8 mouse cellular contexts compared by ENCODE assay signal in genomic region chr9:107576357-107577107, GRCm38 (mm10). TPM values are rescaled to one million over a fixed set of nuclear protein-coding genes. Genes with fewer than 3 reads are reported as not detected.
A peak's percentile ranks its signal among the peaks of the same experiment; 100 is the strongest.
DNase-seq lines count a peak whose midpoint lies in the region; ATAC-seq and TF ChIP-seq lines count a peak whose summit lies in the region.

Hyal1 (plus strand) TSS chr9:107576927.

- H3K4me2 ChIP-seq in hindbrain, embryonic 16.5 days (ENCODE audit: low read length): peak within 1 kb of the TSS; percentile 49
- H3K4me2 ChIP-seq in liver, embryonic 14.5 days (ENCODE audit: low read depth): peak within 1 kb of the TSS; percentile 77
- H3K4me2 ChIP-seq in neural tube, embryonic 11.5 days (ENCODE audit: low read depth): peak within 1 kb of the TSS; percentile 51

- TF ChIP-seq CTCF in cortical plate, adult 2 months (IDR thresholded peaks at IDR 0.05; ENCODE audit: extremely low read depth, insufficient read depth, low read length): no peak
- no peak for TF ChIP-seq CTCF in liver, embryonic 14.5 days (IDR thresholded peaks at IDR 0.05; ENCODE audit: low read depth)

- H3K4me3 ChIP-seq in cortical plate, adult 2 months (ENCODE audit: insufficient read depth, low read length): peak within 1 kb of the TSS; percentile 16; the same call in 1 of the 2 replicates
- H3K4me3 ChIP-seq in hindbrain, embryonic 16.5 days (ENCODE audit: low read length): peak within 1 kb of the TSS; percentile 25
- H3K4me3 ChIP-seq in liver, embryonic 14.5 days (ENCODE audit: insufficient read depth in 1 of 2, low read depth in 2 of 2, low read length in 2 of 2): peak within 1 kb of the TSS; percentile 53 to 58
- H3K4me3 ChIP-seq in neural tube, embryonic 11.5 days (ENCODE audit: low read depth, low read length): peak within 1 kb of the TSS; percentile 21; the same call in 1 of the 2 replicates

- WGBS in hindbrain, embryonic 16.5 days: 27% methylated on average over 16 of the region's 16 CpGs
- WGBS in liver, embryonic 14.5 days (ENCODE audit: insufficient replicate concordance): 28% methylated on average over 16 of the region's 16 CpGs
- WGBS in neural tube, embryonic 11.5 days: 29% methylated on average over 16 of the region's 16 CpGs

- peak; percentile 48 for DNase-seq in layer of hippocampus, adult 11-12 months (ENCODE audit: low spot score)
- DNase-seq in layer of hippocampus, adult 8-10 months (ENCODE audit: low spot score in 2 of 2): no peak
- DNase-seq in gastrocnemius, postnatal 14 days: peak; percentile 91
- DNase-seq in liver, embryonic 14.5 days (ENCODE audit: low read depth in 3 of 3, low spot score in 3 of 3): peak; percentile 72 to 81 (median 78)
- peak; percentile 81 for DNase-seq in neural tube, embryonic 11.5 days (ENCODE audit: low spot score)
- DNase-seq in thymus, postnatal 36 days: no peak

- peak within 1 kb of the TSS; percentile 50; the same call in 1 of the 2 replicates for H3K9ac ChIP-seq in hindbrain, embryonic 16.5 days (ENCODE audit: low read depth, low read length)
- peak within 1 kb of the TSS; percentile 48 for H3K9ac ChIP-seq in liver, embryonic 14.5 days (replicated peaks)
- H3K9ac ChIP-seq in neural tube, embryonic 11.5 days (ENCODE audit: low read length): peak within 1 kb of the TSS; percentile 43

- 0 out of 2 replicates have a peak within 1 kb of the TSS, but pooled peaks have one; percentile 25 for H3K27ac ChIP-seq in cortical plate, adult 2 months (ENCODE audit: insufficient read depth, low read length)
- H3K27ac ChIP-seq in hindbrain, embryonic 16.5 days (ENCODE audit: low read depth, low read length): peak within 1 kb of the TSS; percentile 71
- peak within 1 kb of the TSS; percentile 53 for H3K27ac ChIP-seq in liver, embryonic 14.5 days
- no peak within 1 kb of the TSS for H3K27ac ChIP-seq in neural tube, embryonic 11.5 days (ENCODE audit: low read depth, low read length)

- intact Hi-C loops in gastrocnemius, postnatal 14 days (cut with DNase I; ENCODE audit: low total_unique reads): no loop called here

- H3K9me3 ChIP-seq in hindbrain, embryonic 16.5 days (ENCODE audit: control insufficient read depth, low read length): no peaks in the 10 kb centered on the region
- H3K9me3 ChIP-seq in liver, embryonic 14.5 days (ENCODE audit: control insufficient read depth, low read length): no peaks in the 10 kb centered on the region
- no peaks in the 10 kb centered on the region for H3K9me3 ChIP-seq in neural tube, embryonic 11.5 days (ENCODE audit: control insufficient read depth, low read length)

- TF ChIP-seq POLR2A in cortical plate, adult 2 months (IDR thresholded peaks at IDR 0.05; ENCODE audit: extremely low read depth, insufficient read depth, low read length): peak; percentile 55; the same call in 1 of the 2 replicates

- H3K4me1 ChIP-seq in cortical plate, adult 2 months (ENCODE audit: control insufficient read depth, insufficient read depth, low read length): peaks cover 6% of the 10 kb centered on the region
- peaks cover 27% of the 10 kb centered on the region for H3K4me1 ChIP-seq in hindbrain, embryonic 16.5 days (ENCODE audit: control insufficient read depth, insufficient read depth, low read depth, low read length)
- H3K4me1 ChIP-seq in liver, embryonic 14.5 days (replicated peaks; ENCODE audit: control insufficient read depth in 2 of 2, insufficient read depth in 2 of 2, low read length in 1 of 2): peaks cover 31 to 43% of the 10 kb centered on the region in 2 experiments
- peaks cover 15% of the 10 kb centered on the region for H3K4me1 ChIP-seq in neural tube, embryonic 11.5 days (ENCODE audit: control insufficient read depth, insufficient read depth, low read length)

- no peaks in the 10 kb centered on the region for H3K27me3 ChIP-seq in hindbrain, embryonic 16.5 days (replicated peaks; ENCODE audit: control insufficient read depth, insufficient read depth, low read length)
- H3K27me3 ChIP-seq in liver, embryonic 14.5 days (ENCODE audit: control insufficient read depth, insufficient read depth, low read length): no peaks in the 10 kb centered on the region
- no peaks in the 10 kb centered on the region for H3K27me3 ChIP-seq in neural tube, embryonic 11.5 days (ENCODE audit: control insufficient read depth, insufficient read depth, low read length)

- H3K36me3 ChIP-seq in hindbrain, embryonic 16.5 days (ENCODE audit: control insufficient read depth, insufficient read depth, low read length): peaks cover 12% of the 10 kb centered on the region
- H3K36me3 ChIP-seq in liver, embryonic 14.5 days (replicated peaks; ENCODE audit: control insufficient read depth, insufficient read depth, low read depth): peaks cover 10% of the 10 kb centered on the region; the same call in 1 of the 2 replicates
- H3K36me3 ChIP-seq in neural tube, embryonic 11.5 days (ENCODE audit: control insufficient read depth, insufficient read depth, low read length): peaks cover 10% of the 10 kb centered on the region

- no peak for TF ChIP-seq EP300 in liver, embryonic 14.5 days (IDR thresholded peaks at IDR 0.05; ENCODE audit: low read depth)

- ATAC-seq in hindbrain, embryonic 16.5 days: peak; percentile 56
- peak; percentile 66 for ATAC-seq in liver, embryonic 14.5 days (ENCODE audit: insufficient read depth)
- ATAC-seq in neural tube, embryonic 11.5 days (ENCODE audit: insufficient read depth, low FRiP score, low TSS enrichment): peak; percentile 71; the same call in 1 of the 2 replicates

RNA-seq across cellular contexts. Expression of gene Hyal1, which starts in this region (rescaled TPM):
- 1 to 10 TPM; 7.6 to 9.7 (median 8.4) TPM for total RNA-seq in layer of hippocampus, adult 8-10 months (2022)
- 5.0 and 5.7 TPM in 2 replicates for polyA plus RNA-seq in cortical plate, adult 2 months (2012; rRNA removed)
- total RNA-seq in gastrocnemius, postnatal 14 days (2021): 1 to 10 TPM; 2.6 to 2.7 TPM
- 6.4 and 8.3 TPM in 2 replicates for polyA plus RNA-seq in hindbrain, embryonic 16.5 days (2015; fragmentation: Nextera tagmentation; extraction: Ambion mirVana)
- 1.2 and 1.3 TPM in 2 replicates for polyA plus RNA-seq in liver, embryonic 14.5 days (2012; rRNA removed)
- 1.2 and 1.4 TPM in 2 replicates for polyA plus RNA-seq in liver, embryonic 14.5 days (2014; fragmentation: Nextera tagmentation; extraction: Ambion mirVana)
- 3.3 and 4.0 TPM in 2 replicates for polyA plus RNA-seq in neural tube, embryonic 11.5 days (2014; fragmentation: Nextera tagmentation; extraction: Ambion mirVana)

Comparison
In these comparisons a context has a peak if more than half of its experiments do, and no peak if none do; other contexts are left out.
1. DNase-seq: peak in layer of hippocampus, adult 11-12 months (single experiment), gastrocnemius, postnatal 14 days (single experiment), liver, embryonic 14.5 days (3 of 3) and neural tube, embryonic 11.5 days (single experiment); none in layer of hippocampus, adult 8-10 months (0 of 2) and thymus, postnatal 36 days (0 of 2).
2. Peak in every context shown above with its lines, with median percentiles within 50 percentile points of each other: H3K4me3 ChIP-seq, ATAC-seq, H3K4me2 ChIP-seq and H3K9ac ChIP-seq.